Mouse (Mus musculus): ENCODE measurements around the gene Jdp2. TPM values are rescaled to one million over a fixed set of nuclear protein-coding genes. Genes with fewer than 3 reads are reported as not detected.

The Jdp2 gene
- 45.8 and 51.8 TPM in 2 replicates for polyA plus RNA-seq (2012; rRNA removed)

DNA sequence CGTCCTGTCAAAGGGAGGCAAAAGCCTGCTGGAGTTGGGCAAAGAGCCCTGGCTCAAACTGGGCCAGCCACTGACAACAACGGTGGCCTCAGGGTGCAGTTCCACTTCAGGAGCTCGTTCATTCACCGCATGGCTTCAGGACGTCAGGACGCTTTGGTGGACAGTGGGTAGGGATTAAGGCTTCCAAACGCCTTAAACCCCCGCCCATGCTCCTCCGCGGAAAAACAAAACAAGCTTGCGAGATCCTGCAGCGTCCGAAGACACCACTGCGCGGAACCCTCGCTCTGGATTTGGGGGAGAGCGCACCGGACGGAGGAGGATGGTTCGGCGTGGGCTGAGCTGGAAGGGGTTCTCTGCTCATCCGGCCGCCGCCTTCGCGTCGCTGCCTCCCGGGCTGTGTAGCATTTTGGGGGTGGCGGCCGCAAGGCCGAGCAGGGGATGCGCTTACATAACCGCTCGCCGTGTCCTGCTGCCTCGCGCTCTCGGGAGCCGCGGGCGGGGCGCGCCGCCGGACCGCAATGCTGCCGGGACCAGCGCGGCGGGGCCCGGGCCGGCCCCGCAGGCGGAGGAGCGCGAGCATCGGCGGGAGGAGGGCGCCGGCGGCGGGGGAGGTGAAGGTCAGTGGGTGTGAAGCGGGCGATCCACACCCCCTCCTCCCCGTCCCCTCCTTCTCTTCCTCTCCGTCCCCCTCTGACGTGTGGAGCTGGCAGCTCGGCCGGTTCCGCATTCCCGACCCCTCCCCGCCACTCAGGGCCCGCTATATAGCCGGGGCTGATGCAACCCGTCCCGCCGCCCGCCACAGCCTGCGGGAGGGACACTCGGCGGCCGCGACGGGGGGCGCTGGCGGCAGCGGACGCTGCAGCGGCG lies at the start of gene Jdp2:
Jdp2 (plus strand) TSS at position 417 of the 867 bp plus-strand sequence.
- DNase-seq (ENCODE audit: extremely low spot score in 1 of 2, low spot score in 1 of 2) = peak in 1 of 2 experiments; percentile 82

DNA sequence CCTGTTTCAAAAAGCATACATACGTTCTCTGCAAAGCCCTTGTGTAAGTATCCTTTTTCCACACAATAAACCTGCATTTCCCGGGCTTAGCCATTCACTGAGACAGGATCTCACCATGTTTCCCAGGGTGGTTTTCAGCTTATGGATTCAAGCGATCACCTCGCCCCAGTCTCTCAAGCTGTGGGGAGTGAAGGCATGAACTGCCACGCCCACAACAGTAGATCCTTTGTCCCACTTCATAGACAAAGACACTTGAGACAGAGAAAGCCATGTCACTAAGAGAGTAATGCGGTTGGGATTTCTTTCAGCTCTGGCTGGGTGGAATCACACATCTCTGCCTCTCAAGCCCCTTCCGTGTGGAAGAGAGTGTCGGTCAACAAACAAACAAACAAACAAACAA lies 49.2 kb upstream of the Jdp2 start:
- no peak for DNase-seq (ENCODE audit: extremely low spot score in 1 of 2, low spot score in 1 of 2)

DNA sequence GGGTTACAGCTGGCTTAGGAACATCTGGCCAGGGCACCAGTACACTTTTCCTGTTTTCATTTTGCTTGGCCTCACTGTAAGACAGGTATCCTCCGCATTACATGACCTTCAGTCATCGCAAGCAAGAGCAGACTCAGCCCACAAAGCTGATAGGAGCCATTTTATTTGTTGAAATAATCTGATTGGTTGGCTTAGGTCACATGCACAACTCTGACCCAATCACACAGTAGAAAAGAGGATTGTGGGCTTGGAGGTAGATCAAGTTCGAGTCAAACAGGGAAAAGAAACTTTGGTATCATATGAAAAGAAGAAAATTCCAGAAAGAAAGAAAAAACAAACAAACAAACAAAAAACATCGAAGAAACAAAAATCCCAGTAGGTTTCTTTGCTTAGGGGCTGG lies 48.4 kb upstream of the Jdp2 start:
- DNase-seq (ENCODE audit: extremely low spot score in 1 of 2, low spot score in 1 of 2) = no peak

DNA sequence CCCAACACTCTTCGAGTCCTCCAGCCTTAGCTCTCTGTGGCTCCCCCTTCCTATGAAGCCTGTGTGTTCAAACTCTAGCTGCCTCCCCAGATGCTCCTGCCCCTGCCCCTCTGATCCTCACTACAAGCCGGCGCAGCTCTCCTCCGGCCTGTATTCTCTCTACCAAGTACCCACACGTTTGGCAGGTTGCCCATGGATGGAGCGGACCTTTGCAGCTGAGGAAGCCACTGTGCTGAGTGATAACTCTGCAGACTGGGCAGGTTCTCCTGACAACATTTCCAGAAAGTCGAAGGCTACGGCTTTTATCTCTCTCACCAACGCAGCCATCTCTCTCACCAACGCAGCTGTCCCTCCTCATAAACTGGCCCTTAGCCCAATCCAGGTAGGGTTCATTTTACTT lies 39.5 kb upstream of the Jdp2 start:
- DNase-seq (ENCODE audit: extremely low spot score in 1 of 2, low spot score in 1 of 2) = no peak

DNA sequence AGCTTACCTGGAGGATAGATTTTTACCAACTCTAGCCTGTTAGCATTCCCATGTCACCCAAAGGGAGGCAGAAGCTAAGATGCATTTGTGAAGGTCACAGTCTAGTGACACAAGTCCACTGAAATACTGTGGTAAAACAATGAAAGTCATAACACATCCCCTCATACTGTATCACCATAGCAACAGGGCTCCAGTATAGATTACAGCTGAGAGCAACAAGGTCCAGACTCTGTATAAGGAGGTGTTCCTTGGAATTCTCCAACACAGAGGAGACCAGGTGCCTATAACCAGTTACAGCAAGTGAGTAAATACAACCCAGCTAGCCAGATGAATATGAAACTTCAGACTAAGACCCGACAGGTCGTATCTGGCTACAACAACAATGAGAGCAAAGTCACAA lies 33.4 kb upstream of the Jdp2 start:
- no peak for DNase-seq (ENCODE audit: extremely low spot score in 1 of 2, low spot score in 1 of 2)

DNA sequence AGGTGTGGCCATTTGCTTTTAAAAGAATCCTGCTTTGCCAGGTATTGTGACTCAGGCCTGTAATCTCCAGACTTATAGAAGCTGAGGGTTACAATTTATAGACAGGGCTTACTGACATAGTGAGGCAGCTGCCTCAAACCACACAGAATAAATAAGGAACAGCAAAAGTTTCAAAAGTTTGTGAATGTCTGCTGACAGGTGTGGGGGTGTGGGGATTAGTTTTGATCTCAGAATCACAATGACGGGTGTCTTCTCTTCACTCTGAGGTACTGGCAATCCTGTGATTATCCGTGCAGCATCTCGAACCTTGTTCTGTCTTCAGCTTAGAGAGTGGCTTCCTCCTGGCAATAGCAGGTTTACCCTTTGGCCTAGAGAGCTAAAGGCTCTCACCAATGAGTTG lies 30.5 kb upstream of the Jdp2 start:
- DNase-seq (ENCODE audit: extremely low spot score in 1 of 2, low spot score in 1 of 2) = no peak

DNA sequence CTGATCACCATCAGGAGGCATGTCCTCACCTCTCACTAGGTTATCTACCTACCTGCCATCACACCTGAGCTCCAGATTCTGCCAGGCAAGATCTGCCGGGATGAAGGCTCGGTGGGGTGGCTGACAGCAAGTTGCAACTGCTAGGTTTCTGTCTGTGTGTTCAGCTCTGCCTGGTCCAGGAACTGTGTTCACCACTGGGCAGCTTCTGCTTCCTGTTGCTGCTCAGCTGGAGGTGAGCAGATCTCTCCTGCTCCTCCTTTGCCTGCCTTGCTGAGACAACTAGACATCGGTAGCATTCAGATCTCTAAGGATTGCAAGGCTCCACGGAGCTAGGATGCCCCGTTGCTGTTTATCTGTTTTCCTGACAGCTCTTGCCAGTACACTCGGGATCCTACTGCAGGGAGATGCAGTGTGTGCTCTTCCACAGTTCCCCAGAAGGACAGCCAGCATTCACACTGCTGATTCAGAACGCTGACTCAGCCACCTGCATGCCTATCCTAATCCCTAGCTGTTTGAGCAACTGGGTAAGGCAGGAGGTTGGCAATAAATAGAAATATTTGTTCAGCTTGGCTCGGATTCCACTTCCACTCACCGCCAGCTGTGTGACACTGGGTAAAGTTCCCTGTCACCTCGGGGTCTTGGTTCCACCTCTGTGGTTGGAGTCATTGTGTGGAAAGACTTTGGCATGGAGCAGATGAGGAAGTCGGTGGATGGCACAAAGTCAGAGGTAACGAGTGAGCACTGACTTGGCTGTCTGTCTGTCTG lies 29.3 kb upstream of the Jdp2 start:
- peak; percentile 28 to 65 for DNase-seq (ENCODE audit: extremely low spot score in 1 of 2, low spot score in 1 of 2)

DNA sequence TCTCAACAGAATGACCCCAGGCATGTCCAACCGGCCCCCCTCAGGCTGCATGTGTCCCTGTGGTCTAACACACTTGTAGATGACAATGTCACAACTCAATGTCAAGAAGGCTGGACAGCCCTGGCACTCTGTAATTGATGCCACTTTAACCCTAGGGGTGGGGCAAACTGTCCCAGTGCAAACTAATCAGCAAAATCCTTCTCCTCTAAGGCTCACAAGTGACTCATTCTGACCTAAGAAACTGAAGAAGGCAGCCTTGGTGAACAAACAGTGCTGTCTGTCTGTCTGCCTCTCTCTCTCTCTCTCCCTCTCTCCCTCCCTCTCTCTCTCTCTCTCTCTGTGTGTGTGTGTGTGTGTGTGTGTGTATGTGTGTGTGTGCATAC lies 28.7 kb upstream of the Jdp2 start:
- DNase-seq (ENCODE audit: extremely low spot score in 1 of 2, low spot score in 1 of 2) = no peak

DNA sequence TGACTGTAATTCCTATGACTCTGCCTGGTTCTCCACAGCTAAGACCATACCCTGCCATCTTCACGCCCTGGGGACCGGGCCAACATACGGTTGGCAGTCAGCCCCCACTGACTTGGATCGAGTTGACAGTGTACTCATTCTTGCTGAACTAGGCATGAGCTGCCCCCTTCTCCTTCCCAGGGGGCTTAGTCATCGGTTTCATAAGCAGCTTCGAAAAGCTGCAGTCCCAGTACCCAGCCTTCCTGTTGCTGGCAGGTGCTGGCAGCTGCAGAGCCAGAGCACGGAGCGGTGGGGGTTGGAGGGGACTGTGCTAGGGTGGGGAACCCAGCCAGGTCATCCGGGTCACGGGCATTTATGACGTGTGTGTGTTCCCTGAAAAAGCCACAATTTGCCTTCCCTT lies 27.5 kb upstream of the Jdp2 start:
- DNase-seq (ENCODE audit: extremely low spot score in 1 of 2, low spot score in 1 of 2) = peak; percentile 41 to 75

DNA sequence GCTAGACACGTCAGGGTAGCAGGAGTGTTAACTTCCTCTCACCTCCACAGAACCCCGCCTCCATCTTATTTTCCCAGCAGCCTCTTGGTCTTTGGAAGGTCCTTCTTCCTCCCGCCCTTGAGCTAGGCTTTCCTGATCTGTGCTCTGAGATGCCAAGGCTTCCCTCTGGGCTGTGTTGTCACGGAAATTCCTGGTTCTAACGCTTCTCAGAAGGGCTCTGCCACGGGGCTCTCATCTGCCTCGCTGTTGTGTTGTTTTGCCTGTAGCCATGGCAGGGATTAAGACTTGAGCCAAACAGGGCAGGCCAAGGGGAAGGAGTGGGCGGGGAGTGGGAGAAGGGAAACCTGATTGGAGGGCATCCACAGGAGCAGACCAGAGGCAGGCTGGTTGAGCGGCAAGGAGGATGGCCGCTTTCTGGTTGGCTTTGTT lies 26.8 kb upstream of the Jdp2 start:
- DNase-seq (ENCODE audit: extremely low spot score in 1 of 2, low spot score in 1 of 2) = peak; percentile 18 to 68

DNA sequence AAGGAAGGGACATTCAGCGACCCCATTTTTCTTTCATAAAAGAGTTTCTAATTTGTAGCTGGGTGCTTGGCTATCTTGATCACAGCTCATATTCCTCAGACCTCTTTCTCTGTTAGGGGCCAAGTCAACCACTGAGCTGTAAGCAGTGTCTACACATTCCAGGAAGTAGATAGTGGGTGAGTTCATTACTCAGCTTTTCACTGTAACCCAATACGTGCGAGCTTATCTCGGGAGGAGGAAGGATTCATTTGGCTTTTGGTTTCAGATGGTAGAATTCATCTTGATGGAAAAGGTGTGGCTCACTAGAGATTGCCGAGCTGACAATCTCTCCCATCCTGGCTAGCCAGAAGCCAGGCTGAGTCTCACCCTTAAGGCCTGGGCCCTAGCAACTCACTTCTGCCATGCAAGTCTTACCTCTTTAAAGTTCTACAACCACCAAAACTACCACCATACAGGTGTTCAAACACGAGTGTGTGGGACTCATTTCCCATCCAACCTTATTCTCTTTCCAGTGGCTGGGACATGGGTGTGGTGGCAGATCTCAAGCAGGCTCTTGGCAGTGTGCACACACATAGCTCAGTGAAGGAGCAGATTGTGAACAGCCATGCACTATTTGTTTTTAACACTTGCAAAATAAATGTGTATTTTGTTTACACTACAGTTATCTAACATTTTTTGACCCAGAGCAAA lies 23.9 kb upstream of the Jdp2 start:
- DNase-seq (ENCODE audit: extremely low spot score in 1 of 2, low spot score in 1 of 2) = no peak

DNA sequence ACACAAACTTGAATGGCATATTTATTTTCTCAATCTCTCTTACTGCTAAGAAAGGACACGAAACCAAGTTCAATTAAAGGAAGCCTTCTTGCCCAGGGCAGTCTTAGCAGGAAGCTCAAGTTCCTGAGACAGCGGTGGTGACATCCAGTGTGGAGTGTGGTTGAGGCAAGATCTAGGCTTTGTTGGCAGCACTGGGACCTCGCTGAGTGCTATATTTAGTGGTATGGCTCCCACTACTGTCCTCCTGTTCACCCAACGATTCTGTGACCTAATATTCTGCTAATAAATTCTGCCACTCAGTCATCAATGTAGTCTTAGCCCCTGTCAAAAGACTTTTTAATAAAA lies 23.4 kb upstream of the Jdp2 start:
- no peak for DNase-seq (ENCODE audit: extremely low spot score in 1 of 2, low spot score in 1 of 2)

DNA sequence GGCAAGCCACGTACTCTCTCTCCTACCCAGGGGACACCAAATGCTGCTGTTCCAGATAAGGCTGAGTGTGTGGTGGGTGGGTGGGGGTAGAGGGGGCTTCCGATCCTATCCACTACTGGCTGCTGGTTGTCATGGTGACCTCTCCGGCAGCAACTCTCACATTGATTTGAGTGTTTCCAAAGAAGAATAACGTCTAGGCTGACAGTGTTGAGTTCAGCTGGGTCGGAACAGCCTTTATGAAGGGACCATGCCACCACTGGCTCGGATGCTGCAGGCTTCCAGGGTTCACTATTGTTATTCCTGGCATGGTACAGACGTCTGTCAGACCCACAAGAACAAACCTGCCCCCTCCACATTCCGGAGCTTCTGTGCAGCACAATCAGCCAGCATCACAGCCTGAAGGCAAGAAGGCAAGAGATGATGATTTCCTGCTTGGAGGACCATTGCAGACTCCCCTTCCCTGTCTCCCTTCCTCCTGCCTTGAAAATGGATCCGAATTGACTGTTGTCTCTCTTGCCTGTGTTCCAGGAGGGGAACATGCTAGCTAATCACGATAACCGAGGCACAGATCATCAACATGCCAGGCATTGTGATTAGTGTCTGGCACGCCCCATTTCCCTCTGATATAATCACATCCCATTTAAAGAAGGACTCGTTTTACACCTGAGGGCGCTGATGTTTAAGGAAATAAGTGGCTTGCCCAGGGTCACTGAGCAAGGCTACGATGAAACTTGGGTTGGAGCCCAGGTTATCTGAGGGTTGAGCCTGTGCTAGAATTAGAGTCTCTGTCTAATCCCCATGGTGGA lies 17.4 kb upstream of the Jdp2 start:
- DNase-seq (ENCODE audit: extremely low spot score in 1 of 2, low spot score in 1 of 2) = no peak

DNA sequence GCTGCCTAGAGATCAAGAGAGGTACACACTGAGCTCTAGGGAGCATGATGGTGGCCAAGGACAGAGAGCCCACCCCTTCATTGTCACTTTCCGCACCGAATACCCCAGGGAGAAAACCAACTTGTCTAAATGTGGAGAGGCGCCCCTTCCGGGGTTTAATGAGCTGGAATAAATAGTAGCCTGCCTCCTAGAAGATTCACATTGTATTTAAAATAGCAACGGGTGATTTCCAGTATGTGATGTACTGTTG lies 16.8 kb upstream of the Jdp2 start:
- DNase-seq (ENCODE audit: extremely low spot score in 1 of 2, low spot score in 1 of 2) = no peak

DNA sequence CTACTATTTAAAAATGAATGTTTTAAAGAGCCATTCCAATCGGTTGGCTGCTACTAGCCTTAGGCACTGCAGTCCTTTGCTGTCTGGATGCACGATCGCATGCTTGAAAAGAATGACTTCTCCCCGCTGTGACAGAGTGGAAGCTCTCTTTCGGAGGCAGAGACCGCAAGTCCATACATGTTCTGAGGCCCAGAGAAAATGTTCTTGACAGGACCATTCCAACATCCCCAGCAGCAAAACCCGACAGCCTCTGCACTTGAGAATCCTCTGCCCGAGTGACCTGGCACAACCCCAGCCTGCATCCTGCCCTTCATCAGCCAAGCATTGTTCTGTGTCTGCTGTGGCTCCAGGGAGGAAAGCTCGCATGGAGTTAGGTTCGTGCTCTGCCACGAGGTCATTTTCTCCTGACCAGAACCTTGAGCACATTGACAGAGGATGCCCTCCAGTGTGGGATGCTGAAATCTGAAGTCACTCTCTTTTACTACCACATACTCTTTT lies 13.0 kb upstream of the Jdp2 start:
- DNase-seq (ENCODE audit: extremely low spot score in 1 of 2, low spot score in 1 of 2) = no peak

DNA sequence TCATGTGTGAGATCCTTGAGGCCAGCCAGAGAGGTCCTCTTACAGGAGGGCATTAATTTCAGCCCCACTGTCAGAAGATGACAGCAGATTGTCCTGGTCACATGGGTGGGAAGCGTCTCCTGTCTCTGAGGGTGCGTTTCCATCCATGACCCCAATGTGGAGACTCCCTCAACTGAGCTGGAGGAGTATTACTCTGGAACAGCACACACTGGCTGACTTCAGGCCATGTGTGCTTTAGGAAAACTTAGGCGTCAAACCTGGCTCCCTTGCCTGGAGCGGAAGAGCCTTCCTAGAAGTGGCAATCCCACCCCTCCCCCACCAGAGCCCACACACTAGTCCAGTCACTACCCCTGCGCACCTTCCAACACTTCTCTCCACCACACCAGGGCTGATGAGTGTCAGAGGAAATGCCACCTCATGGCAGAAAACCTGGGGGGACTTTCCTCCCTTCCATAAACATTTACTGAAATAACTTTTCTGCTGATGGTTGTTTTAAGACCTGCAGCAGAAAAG lies 8.9 kb upstream of the Jdp2 start:
- no peak for DNase-seq (ENCODE audit: extremely low spot score in 1 of 2, low spot score in 1 of 2)

DNA sequence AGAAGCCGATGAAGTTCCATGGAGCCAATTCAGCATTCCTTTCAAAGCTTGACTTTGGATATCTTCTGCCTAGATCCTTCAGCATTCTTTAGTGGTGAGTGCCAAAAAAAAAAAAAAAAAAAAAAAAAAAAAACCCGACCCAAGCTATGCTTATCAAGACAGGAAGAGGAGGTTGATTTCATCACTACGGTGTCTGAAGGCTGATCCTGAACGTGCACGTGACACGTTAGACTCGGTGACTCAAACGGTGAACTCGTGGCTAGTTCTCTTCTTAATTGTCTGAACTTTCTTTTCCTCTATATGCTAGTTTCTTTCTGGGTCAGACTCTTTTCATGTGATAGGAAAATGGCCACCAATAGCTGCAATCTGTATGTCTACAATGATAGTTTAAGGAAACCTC lies 5.9 kb upstream of the Jdp2 start:
- no peak for DNase-seq (ENCODE audit: extremely low spot score in 1 of 2, low spot score in 1 of 2)

DNA sequence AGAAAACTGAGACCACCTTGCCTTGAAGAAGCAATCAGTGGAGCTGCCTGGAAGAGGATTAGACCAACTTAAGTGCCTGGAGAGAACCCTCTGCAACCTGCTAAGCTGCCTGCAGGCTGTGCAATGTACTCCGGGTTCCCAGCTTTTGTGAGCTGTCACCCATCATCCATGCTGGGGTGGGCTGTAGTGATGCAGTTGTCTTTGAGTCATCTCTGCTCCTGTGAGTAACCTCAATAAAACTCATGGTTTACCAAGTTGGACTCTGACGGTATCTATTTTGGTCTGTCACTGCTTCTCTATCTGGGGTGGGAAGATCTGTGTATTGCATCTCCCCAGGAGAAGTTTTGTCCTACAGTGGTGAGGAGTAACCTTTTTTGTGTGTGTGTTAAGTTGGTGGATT lies 4.4 kb upstream of the Jdp2 start:
- DNase-seq (ENCODE audit: extremely low spot score in 1 of 2, low spot score in 1 of 2) = no peak

DNA sequence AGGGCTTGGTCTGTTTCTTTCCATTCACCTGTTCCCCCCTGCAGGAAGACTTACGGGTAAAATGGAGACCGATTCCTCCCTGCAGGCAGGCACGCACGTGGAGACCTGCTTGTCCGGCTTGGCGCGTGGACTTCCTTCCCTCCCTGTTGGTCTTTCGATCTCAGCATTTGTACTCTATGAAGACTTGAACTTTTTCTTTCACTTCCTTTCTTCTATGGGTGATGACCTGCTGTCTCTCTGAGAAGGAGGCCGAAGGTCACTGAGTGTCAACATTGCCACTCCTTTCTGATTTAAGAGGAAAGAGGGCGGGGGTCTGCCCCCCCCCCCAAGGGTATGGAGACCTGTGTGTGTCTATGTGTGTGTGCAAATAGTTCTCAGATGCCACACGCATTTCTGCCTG lies 774 bp upstream of the Jdp2 start:
- DNase-seq (ENCODE audit: extremely low spot score in 1 of 2, low spot score in 1 of 2) = no peak

DNA sequence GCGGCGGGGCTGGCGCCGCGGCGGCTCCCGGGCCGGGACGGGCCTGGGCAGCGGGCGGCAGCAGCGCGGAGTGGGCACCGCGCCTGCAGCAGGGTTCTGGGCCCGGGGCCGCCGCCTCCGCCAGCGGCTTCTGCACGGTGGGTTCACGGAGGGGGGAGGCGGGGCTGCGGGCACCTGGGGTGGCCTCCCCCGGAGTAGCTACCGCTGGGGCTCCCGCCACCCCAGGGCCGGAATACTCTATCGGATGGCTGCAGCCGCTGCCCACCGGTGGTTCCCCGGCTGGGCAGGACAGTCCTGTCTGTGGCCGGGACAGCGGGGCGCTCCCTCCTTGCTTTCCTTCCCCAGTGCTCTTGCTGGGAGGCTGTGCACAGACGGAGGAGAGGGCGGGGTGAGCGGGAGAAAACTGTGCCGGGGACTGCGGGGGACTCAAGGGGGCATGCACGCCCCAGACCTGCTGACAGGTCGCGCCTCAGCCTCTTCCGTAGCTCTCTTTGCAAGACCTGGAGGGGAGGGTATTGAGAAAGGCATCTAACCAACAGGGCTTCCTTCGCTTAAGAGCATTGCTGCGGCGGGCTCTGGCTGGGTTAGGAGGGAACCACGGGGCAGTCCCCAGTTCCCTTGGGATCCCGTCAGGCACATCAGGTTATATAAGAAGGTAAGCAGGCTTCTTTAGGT lies 788 bp downstream of the Jdp2 start:
- DNase-seq (ENCODE audit: extremely low spot score in 1 of 2, low spot score in 1 of 2) = no peak
